Mouse (Mus musculus) right cerebral cortex, postnatal 4 days (tissue): ENCODE results near the gene Gm49366.
A peak's percentile ranks its signal among the peaks of the same experiment; 100 is the strongest.
"Not testable (repeated sequence)": the region's sequence is repeated elsewhere in the genome, so short reads cannot be mapped to it uniquely, and the experiment has no call there.

Experiments
- DNase-seq: peaks from one replicate; pipeline ENCODE4 v3.0.0-alpha.2; 2022

The Gm49366 gene

GRCm38 (mm10) chr12:84094666-84095065 is 55.9 kb downstream of the Gm49366 start:
- DNase-seq = not testable (repeated sequence)

- DNase-seq = no peak
Observed at GRCm38 (mm10) chr12:84099605-84100004, 60.9 kb downstream of the Gm49366 start.

GRCm38 (mm10) chr12:84100071-84100470 is 61.3 kb downstream of the Gm49366 start:
- no peak for DNase-seq

- DNase-seq = peak; percentile 43
Observed at GRCm38 (mm10) chr12:84100604-84101492, 62.1 kb downstream of the Gm49366 start, which contains the start of gene Acot6. Acot6 (plus strand) TSS chr12:84100654.

GRCm38 (mm10) chr12:84101493-84101845 is 62.7 kb downstream of the Gm49366 start:
- DNase-seq = no peak

- DNase-seq = no peak
Observed at GRCm38 (mm10) chr12:84107012-84107411, 68.3 kb downstream of the Gm49366 start.

- no peak for DNase-seq
Observed at GRCm38 (mm10) chr12:84107692-84108091, 69.0 kb downstream of the Gm49366 start.
